Mouse (Mus musculus) myocyte (in vitro differentiated cells): ENCODE data around the gene Slc1a1.

ENCODE experiments used
- POLR2A ChIP-seq: IDR thresholded peaks from one replicate; pipeline ENCODE4 v1.6.1; 2011; ENCODE audit warnings: low read depth, mild to moderate bottlenecking, control low read depth, moderate library complexity; ENCODE audit not compliant: insufficient read length
- SRF ChIP-seq: IDR thresholded peaks from one replicate; pipeline ENCODE4 v1.6.1; 2011; ENCODE audit warnings: low read depth; ENCODE audit not compliant: control insufficient read depth, insufficient read length
- USF1 ChIP-seq: IDR thresholded peaks from one replicate; pipeline ENCODE4 v1.6.1; 2011; ENCODE audit warnings: low read depth, mild to moderate bottlenecking, control low read depth, moderate library complexity

DNA sequence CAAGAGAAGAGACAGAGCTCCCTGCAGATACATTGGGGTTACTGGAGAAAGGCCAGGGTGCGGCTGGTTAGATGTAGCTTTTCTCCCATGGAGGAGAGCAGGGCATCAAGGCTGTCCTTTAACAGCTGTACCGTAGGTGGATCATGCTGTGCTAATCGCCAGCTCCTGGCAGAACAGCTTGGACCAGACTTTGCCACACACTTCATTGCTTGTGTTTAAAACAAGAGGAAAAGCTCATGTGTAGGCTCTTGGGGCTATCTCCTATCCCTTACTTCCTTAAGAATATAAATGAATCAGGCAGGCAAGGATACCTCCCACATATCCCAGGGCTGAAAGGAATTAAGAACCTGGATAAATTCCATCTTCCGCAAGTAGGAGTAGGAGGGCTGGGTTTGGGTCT lies 68.0 kb downstream of the Slc1a1 start:
- TF ChIP-seq SRF (no peak), USF1 (no peak), POLR2A (no peak)
